ENCODE assay signal across 13 mouse cellular contexts in the genomic region with DNA sequence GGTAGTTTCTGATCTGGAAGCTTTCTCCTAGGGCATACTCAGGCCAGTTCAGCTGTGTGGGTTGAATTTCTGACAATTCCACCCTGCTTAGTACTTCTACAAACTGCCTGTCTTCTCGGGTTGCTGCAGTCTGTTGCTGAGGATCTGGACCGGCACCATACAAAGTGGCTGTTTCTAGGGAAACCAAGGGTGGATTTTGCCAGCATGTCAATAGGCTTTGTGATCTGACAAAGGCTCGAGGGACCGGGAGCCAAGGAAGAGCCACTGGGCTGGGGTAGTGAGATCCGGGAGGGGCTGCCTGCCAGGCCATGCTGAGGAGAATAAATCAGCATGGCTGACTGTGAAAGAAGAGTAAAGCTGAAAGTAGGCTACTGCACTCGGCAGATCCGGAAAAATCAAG. TPM values are rescaled to one million over a fixed set of nuclear protein-coding genes. Genes with fewer than 3 reads are reported as not detected.
DNase-seq lines count a peak whose midpoint lies in the region; ATAC-seq lines count a peak whose summit lies in the region.
"Had no signal": no experiment of that assay in that cellular context is flagged by ENCODE, and none has a peak within 500 bp of the region (broad histone marks: within the 10 kb centered on the region; RNA-seq: fewer than 3 reads in every experiment).

No protein-coding gene starts in this region.

- no peaks in the 10 kb centered on the region for H3K9me3 ChIP-seq in forebrain, embryonic 15.5 days
- peaks cover 1% of the 10 kb centered on the region; the same call in 1 of the 2 replicates for H3K9me3 ChIP-seq in midbrain, embryonic 11.5 days (ENCODE audit: control insufficient read depth, low read length)
- H3K9me3 ChIP-seq in liver, embryonic 11.5 days (ENCODE audit: control insufficient read depth, low read length): no peaks in the 10 kb centered on the region
- H3K9me3 ChIP-seq: lung, embryonic 15.5 days had no signal

- peak overlapping the region; percentile 24; the same call in 1 of the 2 replicates for H3K27ac ChIP-seq in forebrain, embryonic 15.5 days (replicated peaks)
- H3K27ac ChIP-seq in midbrain, embryonic 11.5 days (ENCODE audit: low read depth, low read length): peak overlapping the region; percentile 7
- no peak overlapping the region for H3K27ac ChIP-seq in liver, embryonic 11.5 days (ENCODE audit: low read depth, low read length)
- H3K27ac ChIP-seq: lung, embryonic 15.5 days had no signal

- 5% methylated on average over 7 of the region's 7 CpGs for WGBS in forebrain, embryonic 15.5 days
- 10% methylated on average over 7 of the region's 7 CpGs for WGBS in midbrain, embryonic 11.5 days
- WGBS in liver, embryonic 11.5 days: 60% methylated on average over 7 of the region's 7 CpGs

- ATAC-seq in forebrain, embryonic 15.5 days (replicated peaks): peak; percentile 69
- ATAC-seq in midbrain, embryonic 11.5 days (ENCODE audit: low FRiP score): peak; percentile 88
- no peak for ATAC-seq in liver, embryonic 11.5 days (replicated peaks; ENCODE audit: low FRiP score)

- H3K9ac ChIP-seq in forebrain, embryonic 15.5 days (replicated peaks): no peak overlapping the region
- peak overlapping the region; percentile 1; the same call in 1 of the 2 replicates for H3K9ac ChIP-seq in midbrain, embryonic 11.5 days (ENCODE audit: low read length)
- no peak overlapping the region for H3K9ac ChIP-seq in liver, embryonic 11.5 days (ENCODE audit: low read depth, low read length)
- H3K9ac ChIP-seq: lung, embryonic 15.5 days had no signal

- H3K27me3 ChIP-seq in forebrain, embryonic 15.5 days: no peaks in the 10 kb centered on the region
- H3K27me3 ChIP-seq in midbrain, embryonic 11.5 days (ENCODE audit: control insufficient read depth, insufficient read depth, low read length): no peaks in the 10 kb centered on the region
- H3K27me3 ChIP-seq in liver, embryonic 11.5 days (replicated peaks; ENCODE audit: control insufficient read depth, insufficient read depth, low read length): no peaks in the 10 kb centered on the region
- H3K27me3 ChIP-seq: lung, embryonic 15.5 days had no signal

- peaks cover 32% of the 10 kb centered on the region for H3K4me1 ChIP-seq in forebrain, embryonic 15.5 days
- H3K4me1 ChIP-seq in midbrain, embryonic 11.5 days (ENCODE audit: control insufficient read depth, insufficient read depth, low read length): peaks cover 17% of the 10 kb centered on the region
- no peaks in the 10 kb centered on the region for H3K4me1 ChIP-seq in liver, embryonic 11.5 days (replicated peaks; ENCODE audit: control insufficient read depth, insufficient read depth, low read length)
- H3K4me1 ChIP-seq: lung, embryonic 15.5 days had no signal

- H3K36me3 ChIP-seq in forebrain, embryonic 15.5 days: no peaks in the 10 kb centered on the region
- H3K36me3 ChIP-seq in midbrain, embryonic 11.5 days (ENCODE audit: control insufficient read depth, insufficient read depth, low read length): no peaks in the 10 kb centered on the region
- no peaks in the 10 kb centered on the region for H3K36me3 ChIP-seq in liver, embryonic 11.5 days (ENCODE audit: control insufficient read depth, insufficient read depth, low read length)
- H3K36me3 ChIP-seq: lung, embryonic 15.5 days had no signal

- no peak overlapping the region for H3K4me3 ChIP-seq in forebrain, embryonic 15.5 days
- H3K4me3 ChIP-seq in midbrain, embryonic 11.5 days (ENCODE audit: low read depth, low read length): no peak overlapping the region
- no peak overlapping the region for H3K4me3 ChIP-seq in liver, embryonic 11.5 days (ENCODE audit: low read depth, low read length)
- H3K4me3 ChIP-seq: erythroblast, embryonic 14.5 days; lung, embryonic 15.5 days had no signal

- no peak overlapping the region for H3K4me2 ChIP-seq in forebrain, embryonic 15.5 days (replicated peaks)
- peak overlapping the region; percentile 3; the same call in 1 of the 2 replicates for H3K4me2 ChIP-seq in midbrain, embryonic 11.5 days
- H3K4me2 ChIP-seq in liver, embryonic 11.5 days: no peak overlapping the region
- H3K4me2 ChIP-seq: heart, embryonic 11.5 days; lung, embryonic 15.5 days had no signal

- DNase-seq in right cerebral cortex, adult 18-20 months: peak; percentile 41
- DNase-seq in right cerebral cortex, postnatal 25 days: no peak
- peak; percentile 91 for DNase-seq in midbrain, embryonic 11.5 days (ENCODE audit: low spot score, missing footprints)
- peak; percentile 55 for DNase-seq in right cerebral cortex, postnatal 4 days
- DNase-seq in urinary bladder, postnatal 36 days (ENCODE audit: low spot score in 2 of 2): no peak
- no peak for DNase-seq in liver, embryonic 11.5 days (ENCODE audit: low spot score)
- DNase-seq in ovary, postnatal 36 days (ENCODE audit: low spot score): no peak
- DNase-seq: kidney, adult 11 months; thymus, postnatal 25 days had no signal

RNA-seq across cellular contexts. Expression of gene Amer2, which starts 25.8 kb away (rescaled TPM):
- polyA plus RNA-seq in forebrain, embryonic 15.5 days (2015; fragmentation: Nextera tagmentation; extraction: Ambion mirVana): 51.1 and 54.6 TPM in 2 replicates
- polyA plus RNA-seq in midbrain, embryonic 11.5 days (2014; fragmentation: Nextera tagmentation; extraction: Ambion mirVana): 11.2 and 12.5 TPM in 2 replicates
- 0.43 and 0.55 TPM in 2 replicates for polyA plus RNA-seq in liver, embryonic 11.5 days (2014; fragmentation: Nextera tagmentation; extraction: Ambion mirVana)
- polyA plus RNA-seq: erythroblast, embryonic 14.5 days had no signal

Comparison
In these comparisons a context has a peak if more than half of its experiments do, and no peak if none do; other contexts are left out.
1. DNase-seq: peak in right cerebral cortex, adult 18-20 months (single experiment), midbrain, embryonic 11.5 days (single experiment) and right cerebral cortex, postnatal 4 days (single experiment); none in right cerebral cortex, postnatal 25 days (single experiment), urinary bladder, postnatal 36 days (0 of 2), liver, embryonic 11.5 days (single experiment) and ovary, postnatal 36 days (single experiment).